Mouse (Mus musculus): Measurements from ENCODE around the gene Tex13c2. TPM values are rescaled to one million over a fixed set of nuclear protein-coding genes. Genes with fewer than 3 reads are reported as not detected.

Gene Tex13c2
- polyA plus RNA-seq (2014; fragmentation: Nextera tagmentation; extraction: Ambion mirVana): not detected in 2 replicates

- ATAC-seq (replicated peaks; ENCODE audit: low FRiP score) (no peak), DNase-seq (ENCODE audit: low spot score) (no peak)
- Histone ChIP-seq H3K4me3 (ENCODE audit: low read depth, low read length) (no peak within 1 kb of the TSS), H3K27ac (ENCODE audit: low read depth, low read length) (no peak within 1 kb of the TSS), H3K27me3 (replicated peaks; ENCODE audit: control insufficient read depth, insufficient read depth, low read length) (no peaks in the 10 kb centered on the region), H3K36me3 (ENCODE audit: control insufficient read depth, insufficient read depth, low read length) (no peaks in the 10 kb centered on the region), H3K9me3 (ENCODE audit: control insufficient read depth, low read length) (no peaks in the 10 kb centered on the region), H3K4me2 (no peak within 1 kb of the TSS), H3K4me1 (replicated peaks; ENCODE audit: control insufficient read depth, insufficient read depth, low read length) (no peaks in the 10 kb centered on the region), H3K9ac (ENCODE audit: low read depth, low read length) (no peak within 1 kb of the TSS)
- WGBS: 86% methylated on average over 16 of the region's 16 CpGs
These were observed at the start of gene Tex13c2 for GRCm38 (mm10) chrX:42489446-42489845. Gene Tex13c2 (plus strand): TSS chrX:42489691.

- no peak overlapping the region for H3K27ac ChIP-seq (ENCODE audit: low read depth, low read length)
- H3K9ac ChIP-seq (ENCODE audit: low read depth, low read length): no peak overlapping the region
- no peak for DNase-seq (ENCODE audit: low spot score)
- H3K9me3 ChIP-seq (ENCODE audit: control insufficient read depth, low read length): no peaks in the 10 kb centered on the region
- 68% methylated on average over 1 of the region's 1 CpGs for WGBS
- no peaks in the 10 kb centered on the region for H3K36me3 ChIP-seq (ENCODE audit: control insufficient read depth, insufficient read depth, low read length)
- no peak overlapping the region for H3K4me3 ChIP-seq (ENCODE audit: low read depth, low read length)
- H3K4me2 ChIP-seq: no peak overlapping the region
- H3K27me3 ChIP-seq (replicated peaks; ENCODE audit: control insufficient read depth, insufficient read depth, low read length): no peaks in the 10 kb centered on the region
- ATAC-seq (replicated peaks; ENCODE audit: low FRiP score): no peak
- no peaks in the 10 kb centered on the region for H3K4me1 ChIP-seq (replicated peaks; ENCODE audit: control insufficient read depth, insufficient read depth, low read length)
These were observed 39.2 kb upstream of the Tex13c2 start for GRCm38 (mm10) chrX:42450305-42450704.

GRCm38 (mm10) chrX:42453001-42453400 lies 36.5 kb upstream of the Tex13c2 start:
- ATAC-seq (replicated peaks; ENCODE audit: low FRiP score): no peak
- H3K27ac ChIP-seq (ENCODE audit: low read depth, low read length): no peak overlapping the region

GRCm38 (mm10) chrX:42454533-42454932 lies 35.0 kb upstream of the Tex13c2 start:
- Histone ChIP-seq H3K9me3 (ENCODE audit: control insufficient read depth, low read length) (no peaks in the 10 kb centered on the region), H3K27ac (ENCODE audit: low read depth, low read length) (no peak overlapping the region), H3K4me1 (replicated peaks; ENCODE audit: control insufficient read depth, insufficient read depth, low read length) (no peaks in the 10 kb centered on the region), H3K4me2 (no peak overlapping the region), H3K36me3 (ENCODE audit: control insufficient read depth, insufficient read depth, low read length) (no peaks in the 10 kb centered on the region), H3K9ac (ENCODE audit: low read depth, low read length) (no peak overlapping the region), H3K27me3 (replicated peaks; ENCODE audit: control insufficient read depth, insufficient read depth, low read length) (no peaks in the 10 kb centered on the region), H3K4me3 (ENCODE audit: low read depth, low read length) (no peak overlapping the region)
- WGBS: 70% methylated on average over 7 of the region's 7 CpGs
- DNase-seq (ENCODE audit: low spot score) (no peak), ATAC-seq (replicated peaks; ENCODE audit: low FRiP score) (no peak)

More at GRCm38 (mm10) chrX:42453001-42453400, 36.5 kb upstream of the Tex13c2 start:
- H3K4me1 ChIP-seq (replicated peaks; ENCODE audit: control insufficient read depth, insufficient read depth, low read length): no peaks in the 10 kb centered on the region
- H3K9me3 ChIP-seq (ENCODE audit: control insufficient read depth, low read length): no peaks in the 10 kb centered on the region
- DNase-seq (ENCODE audit: low spot score): no peak
- H3K9ac ChIP-seq (ENCODE audit: low read depth, low read length): no peak overlapping the region
- WGBS: 78% methylated on average over 1 of the region's 1 CpGs
- no peak overlapping the region for H3K4me2 ChIP-seq
- H3K4me3 ChIP-seq (ENCODE audit: low read depth, low read length): no peak overlapping the region
- no peaks in the 10 kb centered on the region for H3K27me3 ChIP-seq (replicated peaks; ENCODE audit: control insufficient read depth, insufficient read depth, low read length)
- no peaks in the 10 kb centered on the region for H3K36me3 ChIP-seq (ENCODE audit: control insufficient read depth, insufficient read depth, low read length)

GRCm38 (mm10) chrX:42490336-42490735 lies 845 bp downstream of the Tex13c2 start:
- DNase-seq (ENCODE audit: low spot score) (no peak), ATAC-seq (replicated peaks; ENCODE audit: low FRiP score) (no peak)
- Histone ChIP-seq H3K36me3 (ENCODE audit: control insufficient read depth, insufficient read depth, low read length) (no peaks in the 10 kb centered on the region), H3K27me3 (replicated peaks; ENCODE audit: control insufficient read depth, insufficient read depth, low read length) (no peaks in the 10 kb centered on the region), H3K9me3 (ENCODE audit: control insufficient read depth, low read length) (no peaks in the 10 kb centered on the region), H3K9ac (ENCODE audit: low read depth, low read length) (no peak overlapping the region), H3K4me3 (ENCODE audit: low read depth, low read length) (no peak overlapping the region), H3K27ac (ENCODE audit: low read depth, low read length) (no peak overlapping the region), H3K4me1 (replicated peaks; ENCODE audit: control insufficient read depth, insufficient read depth, low read length) (no peaks in the 10 kb centered on the region), H3K4me2 (no peak overlapping the region)
- WGBS: 82% methylated on average over 8 of the region's 8 CpGs

GRCm38 (mm10) chrX:42500538-42500937 lies 11.0 kb downstream of the Tex13c2 start:
- no peak for ATAC-seq (replicated peaks; ENCODE audit: low FRiP score)
- no peak overlapping the region for H3K4me2 ChIP-seq
- no peak for DNase-seq (ENCODE audit: low spot score)
- no peak overlapping the region for H3K4me3 ChIP-seq (ENCODE audit: low read depth, low read length)
- H3K36me3 ChIP-seq (ENCODE audit: control insufficient read depth, insufficient read depth, low read length): no peaks in the 10 kb centered on the region
- no peak overlapping the region for H3K9ac ChIP-seq (ENCODE audit: low read depth, low read length)
- no peaks in the 10 kb centered on the region for H3K4me1 ChIP-seq (replicated peaks; ENCODE audit: control insufficient read depth, insufficient read depth, low read length)
- no peaks in the 10 kb centered on the region for H3K27me3 ChIP-seq (replicated peaks; ENCODE audit: control insufficient read depth, insufficient read depth, low read length)
- no peaks in the 10 kb centered on the region for H3K9me3 ChIP-seq (ENCODE audit: control insufficient read depth, low read length)
- H3K27ac ChIP-seq (ENCODE audit: low read depth, low read length): no peak overlapping the region

GRCm38 (mm10) chrX:42502291-42503043 lies 13.0 kb downstream of the Tex13c2 start, which contains the start of gene Sh2d1a:
Gene Sh2d1a (plus strand): TSS chrX:42502453.
- no peak within 1 kb of the TSS for H3K4me3 ChIP-seq (ENCODE audit: low read depth, low read length)
- 73% methylated on average over 13 of the region's 13 CpGs for WGBS
- H3K9ac ChIP-seq (ENCODE audit: low read depth, low read length): no peak within 1 kb of the TSS
- no peaks in the 10 kb centered on the region for H3K4me1 ChIP-seq (replicated peaks; ENCODE audit: control insufficient read depth, insufficient read depth, low read length)
- H3K27ac ChIP-seq (ENCODE audit: low read depth, low read length): no peak within 1 kb of the TSS
- H3K4me2 ChIP-seq: no peak within 1 kb of the TSS
- DNase-seq (ENCODE audit: low spot score): no peak
- ATAC-seq (replicated peaks; ENCODE audit: low FRiP score): no peak
- H3K36me3 ChIP-seq (ENCODE audit: control insufficient read depth, insufficient read depth, low read length): no peaks in the 10 kb centered on the region
- no peaks in the 10 kb centered on the region for H3K9me3 ChIP-seq (ENCODE audit: control insufficient read depth, low read length)
- H3K27me3 ChIP-seq (replicated peaks; ENCODE audit: control insufficient read depth, insufficient read depth, low read length): no peaks in the 10 kb centered on the region

- Histone ChIP-seq H3K27ac (ENCODE audit: low read depth, low read length) (no peak overlapping the region), H3K9ac (ENCODE audit: low read depth, low read length) (no peak overlapping the region), H3K4me3 (ENCODE audit: low read depth, low read length) (no peak overlapping the region), H3K4me1 (replicated peaks; ENCODE audit: control insufficient read depth, insufficient read depth, low read length) (no peaks in the 10 kb centered on the region), H3K9me3 (ENCODE audit: control insufficient read depth, low read length) (no peaks in the 10 kb centered on the region), H3K36me3 (ENCODE audit: control insufficient read depth, insufficient read depth, low read length) (no peaks in the 10 kb centered on the region), H3K4me2 (no peak overlapping the region), H3K27me3 (replicated peaks; ENCODE audit: control insufficient read depth, insufficient read depth, low read length) (no peaks in the 10 kb centered on the region)
- DNase-seq (ENCODE audit: low spot score) (no peak), ATAC-seq (replicated peaks; ENCODE audit: low FRiP score) (no peak)
- WGBS: 66% methylated on average over 2 of the region's 2 CpGs
These were observed 21.6 kb downstream of the Tex13c2 start for GRCm38 (mm10) chrX:42511105-42511504.

- ATAC-seq (replicated peaks; ENCODE audit: low FRiP score) (no peak), DNase-seq (ENCODE audit: low spot score) (no peak)
- Histone ChIP-seq H3K9me3 (ENCODE audit: control insufficient read depth, low read length) (no peaks in the 10 kb centered on the region), H3K27ac (ENCODE audit: low read depth, low read length) (no peak overlapping the region), H3K4me2 (no peak overlapping the region), H3K4me3 (ENCODE audit: low read depth, low read length) (no peak overlapping the region), H3K27me3 (replicated peaks; ENCODE audit: control insufficient read depth, insufficient read depth, low read length) (no peaks in the 10 kb centered on the region), H3K36me3 (ENCODE audit: control insufficient read depth, insufficient read depth, low read length) (no peaks in the 10 kb centered on the region), H3K9ac (ENCODE audit: low read depth, low read length) (no peak overlapping the region), H3K4me1 (replicated peaks; ENCODE audit: control insufficient read depth, insufficient read depth, low read length) (no peaks in the 10 kb centered on the region)
These were observed 23.1 kb downstream of the Tex13c2 start for GRCm38 (mm10) chrX:42512567-42512966.

Measured in liver, embryonic 11.5 days (tissue).